Mouse (Mus musculus): ENCODE data around the gene Cd2. TPM values are rescaled to one million over a fixed set of nuclear protein-coding genes. Genes with fewer than 3 reads are reported as not detected.

Cd2 gene
- polyA plus RNA-seq, 1 experiment from 2014 or later = not detected

- DNase-seq (ENCODE audit: low spot score) = no peak
- Histone ChIP-seq H3K27me3 (replicated peaks; ENCODE audit: control insufficient read depth, insufficient read depth, low read length) (no peaks in the 10 kb centered on the region), H3K9me3 (ENCODE audit: control insufficient read depth, low read length) (no peaks in the 10 kb centered on the region), H3K36me3 (ENCODE audit: control insufficient read depth, insufficient read depth, low read length) (no peaks in the 10 kb centered on the region), H3K4me1 (replicated peaks; ENCODE audit: control insufficient read depth, insufficient read depth, low read length) (no peaks in the 10 kb centered on the region), H3K27ac (ENCODE audit: low read depth, low read length) (no peak overlapping the region), H3K9ac (ENCODE audit: low read depth, low read length) (no peak overlapping the region), H3K4me2 (no peak overlapping the region), H3K4me3 (ENCODE audit: low read depth, low read length) (no peak overlapping the region)
- no peak for ATAC-seq (replicated peaks; ENCODE audit: low FRiP score)
- 83% methylated on average over 2 of the region's 2 CpGs for WGBS
These were observed 44.7 kb downstream of the Cd2 start for GRCm38 (mm10) chr3:101243002-101243401.

GRCm38 (mm10) chr3:101241866-101242265 lies 45.9 kb downstream of the Cd2 start:
- Histone ChIP-seq H3K9me3 (ENCODE audit: control insufficient read depth, low read length) (no peaks in the 10 kb centered on the region), H3K4me2 (no peak overlapping the region), H3K27ac (ENCODE audit: low read depth, low read length) (no peak overlapping the region), H3K4me3 (ENCODE audit: low read depth, low read length) (no peak overlapping the region), H3K27me3 (replicated peaks; ENCODE audit: control insufficient read depth, insufficient read depth, low read length) (no peaks in the 10 kb centered on the region), H3K9ac (ENCODE audit: low read depth, low read length) (no peak overlapping the region), H3K4me1 (replicated peaks; ENCODE audit: control insufficient read depth, insufficient read depth, low read length) (no peaks in the 10 kb centered on the region), H3K36me3 (ENCODE audit: control insufficient read depth, insufficient read depth, low read length) (no peaks in the 10 kb centered on the region)
- no peak for DNase-seq (ENCODE audit: low spot score)
- 74% methylated on average over 3 of the region's 3 CpGs for WGBS
- no peak for ATAC-seq (replicated peaks; ENCODE audit: low FRiP score)

DNA sequence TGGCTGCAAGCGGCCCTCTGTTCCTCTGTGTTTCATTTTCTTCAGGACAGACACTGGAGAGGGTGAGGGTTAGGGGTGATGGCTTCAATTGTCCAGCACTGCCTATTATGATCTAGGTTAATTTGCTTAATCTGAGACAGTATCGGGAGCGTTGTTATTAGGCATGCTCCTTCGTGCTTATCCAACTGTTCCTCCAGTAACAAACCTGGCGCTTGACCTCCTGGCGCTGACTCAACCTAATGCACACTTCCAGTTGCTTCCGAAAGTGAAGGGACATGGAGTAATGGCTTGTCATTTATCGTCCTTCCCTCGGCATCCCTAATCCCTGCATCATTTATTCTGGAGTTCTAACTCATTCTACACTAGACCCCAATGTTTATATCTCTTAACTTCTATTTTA lies 46.9 kb downstream of the Cd2 start:
- ATAC-seq (replicated peaks; ENCODE audit: low FRiP score) = no peak
- Histone ChIP-seq H3K27me3 (replicated peaks; ENCODE audit: control insufficient read depth, insufficient read depth, low read length) (no peaks in the 10 kb centered on the region), H3K9ac (ENCODE audit: low read depth, low read length) (no peak overlapping the region), H3K9me3 (ENCODE audit: control insufficient read depth, low read length) (no peaks in the 10 kb centered on the region), H3K4me2 (no peak overlapping the region), H3K4me1 (replicated peaks; ENCODE audit: control insufficient read depth, insufficient read depth, low read length) (no peaks in the 10 kb centered on the region), H3K36me3 (ENCODE audit: control insufficient read depth, insufficient read depth, low read length) (no peaks in the 10 kb centered on the region), H3K4me3 (ENCODE audit: low read depth, low read length) (no peak overlapping the region), H3K27ac (ENCODE audit: low read depth, low read length) (no peak overlapping the region)
- WGBS = 87% methylated on average over 9 of the region's 9 CpGs
- DNase-seq (ENCODE audit: low spot score) = no peak

- DNase-seq (ENCODE audit: low spot score) (no peak), ATAC-seq (replicated peaks; ENCODE audit: low FRiP score) (no peak)
- H3K36me3 ChIP-seq (ENCODE audit: control insufficient read depth, insufficient read depth, low read length) = no peaks in the 10 kb centered on the region
- H3K4me3 ChIP-seq (ENCODE audit: low read depth, low read length) = no peak overlapping the region
- no peaks in the 10 kb centered on the region for H3K27me3 ChIP-seq (replicated peaks; ENCODE audit: control insufficient read depth, insufficient read depth, low read length)
- WGBS = 84% methylated on average over 4 of the region's 4 CpGs
- no peak overlapping the region for H3K9ac ChIP-seq (ENCODE audit: low read depth, low read length)
- H3K4me2 ChIP-seq = no peak overlapping the region
- H3K27ac ChIP-seq (ENCODE audit: low read depth, low read length) = no peak overlapping the region
- no peaks in the 10 kb centered on the region for H3K4me1 ChIP-seq (replicated peaks; ENCODE audit: control insufficient read depth, insufficient read depth, low read length)
- H3K9me3 ChIP-seq (ENCODE audit: control insufficient read depth, low read length) = no peaks in the 10 kb centered on the region
These were observed 48.5 kb downstream of the Cd2 start for GRCm38 (mm10) chr3:101239236-101239635.

- Histone ChIP-seq H3K4me2 (no peak overlapping the region), H3K9me3 (ENCODE audit: control insufficient read depth, low read length) (no peaks in the 10 kb centered on the region), H3K27ac (ENCODE audit: low read depth, low read length) (no peak overlapping the region), H3K27me3 (replicated peaks; ENCODE audit: control insufficient read depth, insufficient read depth, low read length) (no peaks in the 10 kb centered on the region), H3K4me1 (replicated peaks; ENCODE audit: control insufficient read depth, insufficient read depth, low read length) (no peaks in the 10 kb centered on the region), H3K4me3 (ENCODE audit: low read depth, low read length) (no peak overlapping the region), H3K36me3 (ENCODE audit: control insufficient read depth, insufficient read depth, low read length) (no peaks in the 10 kb centered on the region), H3K9ac (ENCODE audit: low read depth, low read length) (no peak overlapping the region)
- ATAC-seq (replicated peaks; ENCODE audit: low FRiP score) = no peak
- 76% methylated on average over 6 of the region's 6 CpGs for WGBS
- DNase-seq (ENCODE audit: low spot score) = no peak
These were observed 49.0 kb downstream of the Cd2 start for GRCm38 (mm10) chr3:101238695-101239094.

- Histone ChIP-seq H3K27me3 (replicated peaks; ENCODE audit: control insufficient read depth, insufficient read depth, low read length) (no peaks in the 10 kb centered on the region), H3K4me2 (no peak overlapping the region), H3K27ac (ENCODE audit: low read depth, low read length) (no peak overlapping the region), H3K4me1 (replicated peaks; ENCODE audit: control insufficient read depth, insufficient read depth, low read length) (no peaks in the 10 kb centered on the region), H3K36me3 (ENCODE audit: control insufficient read depth, insufficient read depth, low read length) (no peaks in the 10 kb centered on the region), H3K9me3 (ENCODE audit: control insufficient read depth, low read length) (no peaks in the 10 kb centered on the region), H3K4me3 (ENCODE audit: low read depth, low read length) (no peak overlapping the region), H3K9ac (ENCODE audit: low read depth, low read length) (no peak overlapping the region)
- DNase-seq (ENCODE audit: low spot score) (no peak), ATAC-seq (replicated peaks; ENCODE audit: low FRiP score) (no peak)
- 67% methylated on average over 16 of the region's 16 CpGs for WGBS
These were observed 50.5 kb downstream of the Cd2 start for GRCm38 (mm10) chr3:101236995-101237808.

- DNase-seq (ENCODE audit: low spot score) = no peak
- Histone ChIP-seq H3K4me1 (replicated peaks; ENCODE audit: control insufficient read depth, insufficient read depth, low read length) (no peaks in the 10 kb centered on the region), H3K36me3 (ENCODE audit: control insufficient read depth, insufficient read depth, low read length) (no peaks in the 10 kb centered on the region), H3K9me3 (ENCODE audit: control insufficient read depth, low read length) (no peaks in the 10 kb centered on the region), H3K4me2 (no peak overlapping the region), H3K9ac (ENCODE audit: low read depth, low read length) (no peak overlapping the region), H3K27ac (ENCODE audit: low read depth, low read length) (no peak overlapping the region), H3K27me3 (replicated peaks; ENCODE audit: control insufficient read depth, insufficient read depth, low read length) (no peaks in the 10 kb centered on the region), H3K4me3 (ENCODE audit: low read depth, low read length) (no peak overlapping the region)
- WGBS = 54% methylated on average over 15 of the region's 15 CpGs
- ATAC-seq (replicated peaks; ENCODE audit: low FRiP score) = no peak
These were observed 51.5 kb downstream of the Cd2 start for GRCm38 (mm10) chr3:101236261-101236660.

GRCm38 (mm10) chr3:101235321-101235720 lies 52.4 kb downstream of the Cd2 start:
- no peak for DNase-seq (ENCODE audit: low spot score)
- Histone ChIP-seq H3K9me3 (ENCODE audit: control insufficient read depth, low read length) (no peaks in the 10 kb centered on the region), H3K4me2 (no peak overlapping the region), H3K4me3 (ENCODE audit: low read depth, low read length) (no peak overlapping the region), H3K27me3 (replicated peaks; ENCODE audit: control insufficient read depth, insufficient read depth, low read length) (no peaks in the 10 kb centered on the region), H3K4me1 (replicated peaks; ENCODE audit: control insufficient read depth, insufficient read depth, low read length) (no peaks in the 10 kb centered on the region), H3K27ac (ENCODE audit: low read depth, low read length) (no peak overlapping the region), H3K9ac (ENCODE audit: low read depth, low read length) (no peak overlapping the region), H3K36me3 (ENCODE audit: control insufficient read depth, insufficient read depth, low read length) (no peaks in the 10 kb centered on the region)
- no peak for ATAC-seq (replicated peaks; ENCODE audit: low FRiP score)
- WGBS = 91% methylated on average over 5 of the region's 5 CpGs

DNA sequence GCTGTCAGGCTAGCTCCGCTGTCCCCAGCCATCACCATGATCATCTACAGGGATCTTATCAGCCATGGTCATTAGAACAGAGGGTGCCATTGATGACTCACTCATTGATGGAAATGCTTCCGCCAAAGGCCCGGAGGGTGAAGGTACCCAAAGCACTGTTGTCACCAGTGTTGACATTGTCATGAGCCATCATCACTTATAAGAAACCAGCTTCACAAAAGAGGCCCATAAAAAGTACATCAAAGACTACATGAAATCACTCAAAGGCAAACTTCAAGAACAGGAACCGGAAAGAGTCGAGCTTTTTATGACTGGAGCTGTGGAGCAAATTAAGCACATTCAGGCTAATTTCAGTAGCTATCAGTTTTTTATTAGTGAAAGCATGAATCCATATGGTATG lies 54.3 kb downstream of the Cd2 start:
- H3K9me3 ChIP-seq (ENCODE audit: control insufficient read depth, low read length) = no peaks in the 10 kb centered on the region
- H3K4me3 ChIP-seq (ENCODE audit: low read depth, low read length) = no peak overlapping the region
- no peaks in the 10 kb centered on the region for H3K36me3 ChIP-seq (ENCODE audit: control insufficient read depth, insufficient read depth, low read length)
- WGBS = 89% methylated on average over 5 of the region's 5 CpGs
- H3K27me3 ChIP-seq (replicated peaks; ENCODE audit: control insufficient read depth, insufficient read depth, low read length) = no peaks in the 10 kb centered on the region
- no peak overlapping the region for H3K9ac ChIP-seq (ENCODE audit: low read depth, low read length)
- no peak for DNase-seq (ENCODE audit: low spot score)
- H3K4me2 ChIP-seq = no peak overlapping the region
- no peak for ATAC-seq (replicated peaks; ENCODE audit: low FRiP score)
- no peaks in the 10 kb centered on the region for H3K4me1 ChIP-seq (replicated peaks; ENCODE audit: control insufficient read depth, insufficient read depth, low read length)
- H3K27ac ChIP-seq (ENCODE audit: low read depth, low read length) = no peak overlapping the region

All from liver, embryonic 11.5 days (tissue).